Mouse (Mus musculus): Measurements from ENCODE around the gene Larp4.

DNA sequence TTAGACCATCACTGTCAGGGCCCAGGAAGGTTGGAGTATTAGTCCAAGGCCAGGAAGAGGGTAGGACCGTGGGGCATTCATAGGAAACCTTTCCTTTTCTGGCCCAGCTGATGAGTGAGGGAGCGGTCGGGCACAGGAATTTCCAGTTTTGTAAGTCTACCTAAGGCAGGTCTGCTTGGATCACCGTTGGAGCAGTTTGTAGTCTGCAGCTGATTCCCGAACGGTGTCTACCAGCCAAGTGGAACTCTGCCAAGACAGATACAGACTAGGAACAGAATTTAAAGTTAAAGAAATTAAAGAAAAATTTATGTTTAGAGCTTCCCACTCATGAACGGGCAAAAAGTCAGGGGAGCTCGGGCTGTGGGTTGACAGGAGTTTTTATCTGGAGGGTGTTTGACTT is 59.6 kb downstream of the Larp4 start:
- TF ChIP-seq CTCF (IDR thresholded peaks at IDR 0.05; ENCODE audit: low read depth, low read length) (no peak), POLR2A (IDR thresholded peaks at IDR 0.05; ENCODE audit: extremely low read depth, insufficient read depth, low read length) (no peak)

Measured in liver, adult 2 months (tissue).